Mouse (Mus musculus): ENCODE results near the gene Abi3bp. TPM values are rescaled to one million over a fixed set of nuclear protein-coding genes. Genes with fewer than 3 reads are reported as not detected.

Gene Abi3bp
- 3.8 and 4.2 TPM in 2 replicates for polyA plus RNA-seq (2012; rRNA removed)

DNA sequence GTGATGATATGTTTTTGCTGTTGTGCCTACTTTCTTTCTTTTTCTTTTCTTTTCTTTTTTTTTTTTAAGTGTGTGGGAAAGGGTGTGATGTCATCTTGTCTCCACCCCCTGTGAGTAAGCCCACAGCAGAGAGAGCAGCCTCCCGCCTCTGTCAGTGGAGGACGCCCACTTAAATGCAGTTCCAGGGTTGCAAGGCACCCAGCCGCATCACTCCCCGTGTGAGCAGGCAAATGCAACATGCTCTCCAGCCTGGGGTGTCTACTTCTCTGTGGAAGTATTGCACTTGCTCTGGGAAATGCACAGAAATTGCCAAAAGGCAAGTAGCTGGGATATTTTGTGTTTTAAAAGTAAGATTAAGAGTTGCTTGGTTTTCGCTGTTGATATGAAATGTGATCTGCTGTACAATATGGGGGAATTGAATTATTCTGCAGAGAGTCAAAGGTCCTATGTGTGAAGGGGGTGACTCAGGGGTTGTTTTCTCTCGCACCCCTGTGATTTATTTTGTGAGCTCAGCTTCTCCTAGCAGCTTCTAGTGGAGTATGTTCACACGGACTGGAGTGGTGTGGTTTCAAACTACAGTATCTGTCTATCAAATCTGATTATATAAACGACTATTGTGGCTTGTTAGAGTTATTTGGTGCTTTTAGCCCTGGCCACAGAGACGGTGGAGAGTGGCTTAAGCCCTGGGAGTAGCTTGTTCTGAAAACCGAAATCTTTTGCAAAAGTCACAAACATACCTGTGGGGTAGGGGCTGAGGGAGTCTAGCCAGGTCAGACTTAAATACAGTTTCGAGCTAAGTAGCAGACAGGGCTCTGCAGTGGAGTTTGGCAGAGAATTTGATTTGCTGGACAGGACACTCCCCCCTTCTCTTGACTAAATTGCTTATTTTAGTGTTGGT lies at the start of gene Abi3bp:
Gene Abi3bp, plus strand, starts transcription at position 202 of the 898 bp plus-strand sequence.
- no peak within 1 kb of the TSS for H3K27ac ChIP-seq (ENCODE audit: insufficient read depth, low read length)
- no peak for TF ChIP-seq CTCF (IDR thresholded peaks at IDR 0.05; ENCODE audit: extremely low read depth, insufficient read depth, low read length)
- TF ChIP-seq POLR2A (IDR thresholded peaks at IDR 0.05; ENCODE audit: extremely low read depth, insufficient read depth, low read length), result 0 out of 2 replicates have a peak, but pooled peaks have one; percentile 20
- H3K4me1 ChIP-seq (ENCODE audit: control insufficient read depth, insufficient read depth, low read length), result no peaks in the 10 kb centered on the region; the same call in 1 of the 2 replicates
- H3K4me3 ChIP-seq (ENCODE audit: insufficient read depth, low read length), result 0 out of 2 replicates have a peak within 1 kb of the TSS, but pooled peaks have one; percentile 17

DNA sequence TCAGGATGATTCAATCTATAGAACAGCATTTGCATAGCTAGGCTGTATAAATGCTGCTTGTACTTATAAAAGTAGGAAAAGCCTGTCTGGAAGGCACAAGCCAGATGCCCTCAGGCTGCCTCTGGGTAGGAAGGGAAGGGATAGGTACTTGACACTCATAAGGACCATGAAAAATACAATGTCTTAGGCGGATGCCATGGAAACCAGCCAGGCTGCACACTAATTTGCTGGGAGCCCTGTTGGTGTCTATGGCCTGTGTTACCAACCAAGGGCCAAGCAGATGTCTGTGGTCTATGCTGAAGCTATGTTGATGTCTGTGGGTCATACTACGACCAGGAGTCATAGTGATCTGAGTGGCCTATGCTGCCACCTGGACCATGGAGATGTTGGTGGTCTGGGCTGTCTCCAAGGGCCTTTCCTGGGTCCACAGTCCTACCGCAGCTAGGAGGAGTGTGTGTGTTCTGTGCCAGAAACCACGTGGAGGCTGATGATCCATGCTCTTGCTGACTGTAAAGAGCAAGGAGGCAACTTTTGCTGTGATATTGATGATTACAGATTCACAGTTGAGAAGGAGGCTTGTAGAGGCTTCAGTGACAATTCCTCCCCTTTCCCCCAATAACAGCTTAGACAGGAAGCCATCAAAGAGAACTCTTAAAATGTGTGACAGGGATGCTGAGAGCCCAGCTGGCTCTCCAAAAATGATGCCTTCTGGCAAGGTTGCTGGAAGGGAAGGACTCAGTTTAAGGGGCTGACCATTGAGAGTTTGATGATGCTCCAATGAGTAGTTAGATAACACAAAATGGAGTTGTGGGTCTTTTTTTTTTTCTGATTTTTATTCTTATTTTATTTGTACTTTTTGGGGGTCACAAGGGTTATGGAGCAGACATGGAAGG lies 42.1 kb upstream of the Abi3bp start:
- Histone ChIP-seq H3K27ac (ENCODE audit: insufficient read depth, low read length) (no peak overlapping the region), H3K4me1 (ENCODE audit: control insufficient read depth, insufficient read depth, low read length) (no peaks in the 10 kb centered on the region), H3K4me3 (ENCODE audit: insufficient read depth, low read length) (no peak overlapping the region)
- no peak for TF ChIP-seq CTCF (IDR thresholded peaks at IDR 0.05; ENCODE audit: extremely low read depth, insufficient read depth, low read length)
- TF ChIP-seq POLR2A (IDR thresholded peaks at IDR 0.05; ENCODE audit: extremely low read depth, insufficient read depth, low read length), result no peak

GRCm38 (mm10) chr16:56440243-56440642 lies 37.4 kb upstream of the Abi3bp start:
- H3K4me3 ChIP-seq (ENCODE audit: insufficient read depth, low read length), result no peak overlapping the region
- TF ChIP-seq POLR2A (IDR thresholded peaks at IDR 0.05; ENCODE audit: extremely low read depth, insufficient read depth, low read length) (no peak), CTCF (IDR thresholded peaks at IDR 0.05; ENCODE audit: extremely low read depth, insufficient read depth, low read length) (no peak)
- no peak overlapping the region for H3K27ac ChIP-seq (ENCODE audit: insufficient read depth, low read length)
- H3K4me1 ChIP-seq (ENCODE audit: control insufficient read depth, insufficient read depth, low read length), result no peaks in the 10 kb centered on the region

- TF ChIP-seq CTCF (IDR thresholded peaks at IDR 0.05; ENCODE audit: extremely low read depth, insufficient read depth, low read length), result no peak
- no peak for TF ChIP-seq POLR2A (IDR thresholded peaks at IDR 0.05; ENCODE audit: extremely low read depth, insufficient read depth, low read length)
- Histone ChIP-seq H3K4me3 (ENCODE audit: insufficient read depth, low read length) (no peak overlapping the region), H3K27ac (ENCODE audit: insufficient read depth, low read length) (no peak overlapping the region), H3K4me1 (ENCODE audit: control insufficient read depth, insufficient read depth, low read length) (no peaks in the 10 kb centered on the region)
Measured at GRCm38 (mm10) chr16:56441113-56441512, 36.6 kb upstream of the Abi3bp start.

GRCm38 (mm10) chr16:56441658-56442344 lies 35.9 kb upstream of the Abi3bp start:
- no peak overlapping the region for H3K27ac ChIP-seq (ENCODE audit: insufficient read depth, low read length)
- TF ChIP-seq POLR2A (IDR thresholded peaks at IDR 0.05; ENCODE audit: extremely low read depth, insufficient read depth, low read length) (no peak), CTCF (IDR thresholded peaks at IDR 0.05; ENCODE audit: extremely low read depth, insufficient read depth, low read length) (no peak)

DNA sequence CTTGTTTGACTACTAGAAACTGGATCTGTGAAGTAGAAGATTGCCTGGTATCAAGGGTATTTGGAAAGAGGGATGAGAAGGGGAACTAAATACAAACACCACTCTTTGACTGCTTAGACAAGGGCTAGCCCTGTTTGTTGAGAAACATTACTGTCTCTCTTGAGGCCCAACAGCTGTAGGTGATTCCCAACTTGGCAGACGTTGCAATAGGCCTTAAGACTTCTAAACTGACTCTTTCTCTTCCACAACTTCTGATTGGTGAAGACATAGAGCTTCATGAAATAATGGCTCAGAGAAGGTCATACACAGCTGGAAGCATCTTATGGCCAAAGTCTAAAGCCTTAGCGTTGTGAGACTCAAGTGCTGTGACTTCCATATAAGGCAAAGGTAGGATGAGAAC lies 26.2 kb upstream of the Abi3bp start:
- Histone ChIP-seq H3K4me1 (ENCODE audit: control insufficient read depth, insufficient read depth, low read length) (no peaks in the 10 kb centered on the region), H3K27ac (ENCODE audit: insufficient read depth, low read length) (no peak overlapping the region), H3K4me3 (ENCODE audit: insufficient read depth, low read length) (no peak overlapping the region)
- no peak for TF ChIP-seq POLR2A (IDR thresholded peaks at IDR 0.05; ENCODE audit: extremely low read depth, insufficient read depth, low read length)
- no peak for TF ChIP-seq CTCF (IDR thresholded peaks at IDR 0.05; ENCODE audit: extremely low read depth, insufficient read depth, low read length)

More at GRCm38 (mm10) chr16:56441658-56442344, 35.9 kb upstream of the Abi3bp start:
- H3K4me1 ChIP-seq (ENCODE audit: control insufficient read depth, insufficient read depth, low read length), result no peaks in the 10 kb centered on the region
- H3K4me3 ChIP-seq (ENCODE audit: insufficient read depth, low read length), result no peak overlapping the region

DNA sequence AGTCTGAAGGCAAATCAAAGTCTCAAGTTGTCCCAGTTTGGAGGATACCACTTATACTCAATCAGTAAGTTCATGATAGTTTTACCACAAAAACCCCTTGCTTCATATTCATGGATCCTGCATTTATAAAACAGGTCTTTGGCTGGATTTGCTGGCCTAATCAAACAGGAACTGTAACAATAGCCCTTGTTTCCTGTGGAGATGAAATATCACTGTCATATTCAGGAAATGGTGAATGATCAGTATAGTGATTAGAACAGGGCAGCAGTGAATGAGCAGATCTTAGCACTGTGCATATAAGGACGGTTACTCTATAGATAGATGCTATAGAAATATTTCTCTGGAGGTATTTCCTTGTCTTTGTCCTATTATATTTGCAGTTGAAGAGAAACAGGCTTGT lies 25.8 kb upstream of the Abi3bp start:
- Histone ChIP-seq H3K4me1 (ENCODE audit: control insufficient read depth, insufficient read depth, low read length) (no peaks in the 10 kb centered on the region), H3K27ac (ENCODE audit: insufficient read depth, low read length) (no peak overlapping the region), H3K4me3 (ENCODE audit: insufficient read depth, low read length) (no peak overlapping the region)
- TF ChIP-seq CTCF (IDR thresholded peaks at IDR 0.05; ENCODE audit: extremely low read depth, insufficient read depth, low read length), result no peak
- TF ChIP-seq POLR2A (IDR thresholded peaks at IDR 0.05; ENCODE audit: extremely low read depth, insufficient read depth, low read length), result no peak

GRCm38 (mm10) chr16:56458052-56458754 lies 19.5 kb upstream of the Abi3bp start:
- Histone ChIP-seq H3K4me3 (ENCODE audit: insufficient read depth, low read length) (no peak overlapping the region), H3K4me1 (ENCODE audit: control insufficient read depth, insufficient read depth, low read length) (no peaks in the 10 kb centered on the region), H3K27ac (ENCODE audit: insufficient read depth, low read length) (no peak overlapping the region)
- TF ChIP-seq POLR2A (IDR thresholded peaks at IDR 0.05; ENCODE audit: extremely low read depth, insufficient read depth, low read length), result no peak
- TF ChIP-seq CTCF (IDR thresholded peaks at IDR 0.05; ENCODE audit: extremely low read depth, insufficient read depth, low read length), result no peak
